Mouse (Mus musculus) heart, postnatal 0 days (tissue): ENCODE data around the gene Zfr2.

ENCODE experiments used
- CTCF ChIP-seq: IDR thresholded peaks from 2 replicates; pipeline ENCODE4 v1.5.1; 2016; ENCODE audit warnings: antibody characterized with exemption, control low read depth, low read depth
- EP300 ChIP-seq: IDR thresholded peaks from 2 replicates; pipeline ENCODE4 v1.6.1; 2016; ENCODE audit warnings: antibody characterized with exemption, low read depth

- 0 out of 2 replicates have a peak, but pooled peaks have one; percentile 19 for TF ChIP-seq EP300
- TF ChIP-seq CTCF: no peak
Observed at GRCm38 (mm10) chr10:81200605-81201287, 32.2 kb upstream of the Zfr2 start.
